Mouse (Mus musculus) hindbrain, embryonic 11.5 days (tissue): ENCODE measurements around the gene Cnp. TPM values are rescaled to one million over a fixed set of nuclear protein-coding genes. Genes with fewer than 3 reads are reported as not detected.
A peak's percentile ranks its signal among the peaks of the same experiment; 100 is the strongest.
"Not testable (repeated sequence)": the region's sequence is repeated elsewhere in the genome, so short reads cannot be mapped to it uniquely, and the experiment has no call there.

ENCODE experiments used
- ATAC-seq: fragments of 200-750 bp; cut with Nextera tagmentation; 2 replicates; pipeline ENCODE4 v1.8.0; 2017; ENCODE audit warnings: mild to moderate bottlenecking, moderate TSS enrichment, moderate library complexity; ENCODE audit not compliant: low FRiP score
- DNase-seq: peaks from one replicate; pipeline ENCODE4 v3.0.0-alpha.2; 2015; ENCODE audit warnings: low spot score
- H3K27ac ChIP-seq: fragments of 300-500 bp; sonication (generic); 2 replicates; pipeline ENCODE4 v1.5.1; 2014; ENCODE audit warnings: mild to moderate bottlenecking, low read depth, low read length
- H3K27me3 ChIP-seq: fragments of 300-500 bp; sonication (generic); 2 replicates; pipeline ENCODE4 v1.6.1; 2014; ENCODE audit warnings: mild to moderate bottlenecking, low read length, moderate library complexity, mixed read lengths; ENCODE audit not compliant: control insufficient read depth, insufficient read depth
- H3K36me3 ChIP-seq: fragments of 300-500 bp; sonication (generic); 2 replicates; pipeline ENCODE4 v1.6.1; 2014; ENCODE audit warnings: mild to moderate bottlenecking, low read length, moderate library complexity, mixed read lengths; ENCODE audit not compliant: control insufficient read depth, insufficient read depth
- H3K4me1 ChIP-seq: fragments of 300-500 bp; sonication (generic); replicated peaks from 2 replicates; pipeline ENCODE4 v1.6.1; 2014; ENCODE audit warnings: low read length, mixed read lengths; ENCODE audit not compliant: control insufficient read depth, insufficient read depth
- H3K4me2 ChIP-seq: fragments of 300-500 bp; sonication (generic); replicated peaks from 2 replicates; pipeline ENCODE4 v1.6.1; 2014; ENCODE audit warnings: mild to moderate bottlenecking, low read depth, low read length
- H3K4me3 ChIP-seq: fragments of 300-500 bp; sonication (generic); 2 replicates; pipeline ENCODE4 v1.5.1; 2014; ENCODE audit warnings: low read depth, low read length
- H3K9ac ChIP-seq: fragments of 300-500 bp; sonication (generic); 2 replicates; pipeline ENCODE4 v1.6.1; 2014; ENCODE audit warnings: low read depth, low read length
- H3K9me3 ChIP-seq: fragments of 300-500 bp; sonication (generic); 2 replicates; pipeline ENCODE4 v1.6.1; 2016; ENCODE audit warnings: low read length; ENCODE audit not compliant: control insufficient read depth
- WGBS: fragments of 180-500 bp; shearing (Covaris S2); extraction: QIAGEN DNeasy Blood & Tissue Kit; methylation state at CpG from one replicate; pipeline ENCODE4 v1.1.7; 2014; 5-methylcytosine and 5-hydroxymethylcytosine counted together
- polyA plus RNA-seq: library from polyadenylated mRNA; unstranded; fragments of >200 nt; fragmentation: Nextera tagmentation; extraction: Ambion mirVana; gene quantifications from 2 replicates; pipeline ENCODE4 v1.2.1, GENCODE M21; 2014

Cnp gene
- polyA plus RNA-seq, 1 experiment from 2014 or later: 17.8 TPM

DNA sequence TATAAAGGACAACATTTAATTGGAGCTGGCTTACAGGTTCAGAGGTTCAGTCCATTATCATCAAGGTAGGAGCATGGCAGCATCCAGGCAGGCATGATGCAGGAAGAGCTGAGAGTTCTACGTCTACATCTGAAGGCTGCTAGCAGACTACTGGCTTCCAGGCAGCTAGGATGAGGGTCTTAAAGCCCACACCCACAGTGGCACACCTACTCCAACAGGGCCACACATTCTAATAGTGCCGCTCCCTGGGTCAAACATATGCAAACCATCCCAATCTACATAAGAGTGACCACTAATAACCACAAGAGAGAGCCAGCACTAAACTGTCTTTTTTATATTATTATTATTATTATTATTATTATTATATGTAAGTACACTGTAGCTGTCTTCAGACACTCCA lies 40.3 kb upstream of the Cnp start:
- H3K4me2 ChIP-seq, H3K27me3 ChIP-seq, H3K9ac ChIP-seq, DNase-seq, H3K4me1 ChIP-seq, ATAC-seq, H3K27ac ChIP-seq, H3K36me3 ChIP-seq, H3K9me3 ChIP-seq, H3K4me3 ChIP-seq: not testable (repeated sequence)
- 87% methylated on average over 2 of the region's 2 CpGs for WGBS

- 88% methylated on average over 6 of the region's 6 CpGs for WGBS
- H3K4me1 ChIP-seq: not testable (repeated sequence)
Observed at GRCm38 (mm10) chr11:100534821-100535220, 39.9 kb upstream of the Cnp start.

GRCm38 (mm10) chr11:100535996-100536395 lies 38.7 kb upstream of the Cnp start:
- no peak for DNase-seq
- no peaks in the 10 kb centered on the region for H3K27me3 ChIP-seq
- no peaks in the 10 kb centered on the region for H3K9me3 ChIP-seq
- H3K9ac ChIP-seq: no peak overlapping the region
- ATAC-seq: no peak
- H3K4me2 ChIP-seq: no peak overlapping the region
- no peaks in the 10 kb centered on the region for H3K36me3 ChIP-seq
- no peaks in the 10 kb centered on the region for H3K4me1 ChIP-seq
- H3K27ac ChIP-seq: no peak overlapping the region
- WGBS: 84% methylated on average over 1 of the region's 1 CpGs
- no peak overlapping the region for H3K4me3 ChIP-seq

More at GRCm38 (mm10) chr11:100534821-100535220, 39.9 kb upstream of the Cnp start:
- H3K36me3 ChIP-seq, H3K27me3 ChIP-seq, H3K4me3 ChIP-seq, H3K27ac ChIP-seq, DNase-seq, H3K9ac ChIP-seq, H3K9me3 ChIP-seq, H3K4me2 ChIP-seq, ATAC-seq: not testable (repeated sequence)

DNA sequence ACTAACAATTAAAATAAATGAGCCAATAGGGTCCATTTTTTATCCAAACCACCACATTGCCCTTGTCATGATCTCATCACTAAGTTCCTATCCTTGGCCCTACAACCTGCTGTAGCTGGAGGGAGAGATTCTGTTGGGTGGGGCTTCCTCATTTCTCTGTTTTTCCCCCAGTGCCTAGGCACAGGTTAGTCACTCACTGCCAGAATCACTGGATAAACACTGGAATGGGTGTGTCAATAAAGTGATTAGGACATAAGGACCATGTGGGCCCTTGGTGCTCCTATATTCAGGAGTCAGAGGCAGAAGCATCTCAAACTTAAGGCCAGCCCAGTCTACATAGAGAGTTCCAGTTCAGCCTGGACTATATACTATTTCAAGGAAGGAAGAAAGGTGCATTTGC lies 38.2 kb upstream of the Cnp start:
- H3K4me2 ChIP-seq: no peak overlapping the region
- DNase-seq: no peak

GRCm38 (mm10) chr11:100540966-100541365 lies 33.7 kb upstream of the Cnp start:
- WGBS: 52% methylated on average over 6 of the region's 6 CpGs
- no peak overlapping the region for H3K27ac ChIP-seq
- no peak overlapping the region for H3K9ac ChIP-seq
- no peaks in the 10 kb centered on the region for H3K27me3 ChIP-seq
- H3K4me1 ChIP-seq: 0 out of 2 replicates have a peak, but pooled peaks cover under 1% of the 10 kb centered on the region
- no peak for DNase-seq
- no peaks in the 10 kb centered on the region for H3K9me3 ChIP-seq
- no peak overlapping the region for H3K4me3 ChIP-seq
- ATAC-seq: no peak
- no peak overlapping the region for H3K4me2 ChIP-seq
- H3K36me3 ChIP-seq: no peaks in the 10 kb centered on the region

More for the DNA sequence above, 38.2 kb upstream of the Cnp start:
- H3K9ac ChIP-seq: no peak overlapping the region
- no peak overlapping the region for H3K27ac ChIP-seq
- H3K4me1 ChIP-seq: no peaks in the 10 kb centered on the region
- H3K4me3 ChIP-seq: no peak overlapping the region
- H3K9me3 ChIP-seq: no peaks in the 10 kb centered on the region
- no peaks in the 10 kb centered on the region for H3K36me3 ChIP-seq
- no peaks in the 10 kb centered on the region for H3K27me3 ChIP-seq
- no peak for ATAC-seq

GRCm38 (mm10) chr11:100541577-100541976 lies 33.1 kb upstream of the Cnp start:
- WGBS: 96% methylated on average over 2 of the region's 2 CpGs
- no peak for DNase-seq
- ATAC-seq: no peak
- Histone ChIP-seq H3K36me3 (no peaks in the 10 kb centered on the region), H3K4me1 (0 out of 2 replicates have a peak, but pooled peaks cover 3% of the 10 kb centered on the region), H3K9me3 (no peaks in the 10 kb centered on the region), H3K27ac (no peak overlapping the region), H3K4me3 (no peak overlapping the region), H3K9ac (no peak overlapping the region), H3K4me2 (no peak overlapping the region), H3K27me3 (no peaks in the 10 kb centered on the region)

DNA sequence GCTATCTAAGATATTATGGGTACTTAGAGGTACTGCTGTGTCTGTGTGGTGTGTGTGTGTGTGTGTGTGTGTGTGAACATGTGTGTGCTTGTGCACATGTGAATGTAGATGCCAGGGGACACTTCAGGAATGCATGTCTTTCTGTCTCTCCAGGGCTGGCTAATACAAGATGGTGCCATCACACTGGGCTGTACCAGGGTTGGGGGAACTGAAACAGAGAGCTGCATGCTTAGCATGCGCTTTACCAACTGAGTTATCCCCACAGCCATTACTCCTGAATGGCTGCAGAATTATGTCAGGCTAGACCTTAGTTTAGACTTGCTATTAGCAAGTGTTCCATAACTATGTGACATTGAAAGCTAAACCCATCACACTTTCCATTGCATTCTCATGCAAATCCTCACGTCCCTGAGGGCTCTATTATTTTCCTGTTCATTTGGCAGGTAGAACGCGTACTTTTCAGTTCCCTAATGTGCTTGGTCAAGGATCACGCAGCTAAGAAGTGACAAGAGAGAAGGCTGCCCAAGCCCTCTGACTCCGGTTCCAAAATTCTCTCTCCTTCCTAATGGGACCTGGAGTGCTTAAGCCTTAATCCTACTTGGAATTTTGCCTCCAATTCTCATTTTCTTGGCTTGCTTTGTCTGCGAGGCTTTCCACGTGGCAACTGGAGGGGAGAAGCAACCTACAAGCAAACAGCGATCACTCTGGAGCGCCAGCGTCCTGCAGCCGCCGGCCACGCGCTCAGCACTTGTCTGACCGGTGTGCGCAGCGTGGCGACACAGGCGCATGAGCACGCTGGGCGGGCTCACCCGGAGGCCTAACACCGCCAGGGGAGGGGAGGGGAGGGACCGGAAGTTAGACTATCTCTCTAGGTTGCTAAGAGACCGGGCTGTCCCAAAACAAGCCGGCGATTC lies 29.6 kb upstream of the Cnp start, which contains the start of gene Ttc25:
Ttc25 (plus strand) TSS at position 776 of the 914 bp plus-strand sequence.
- Histone ChIP-seq H3K4me1 (0 out of 2 replicates have a peak, but pooled peaks cover 3% of the 10 kb centered on the region), H3K4me3 (peak within 1 kb of the TSS; percentile 35), H3K4me2 (peak within 1 kb of the TSS; percentile 69), H3K9ac (peak within 1 kb of the TSS; percentile 44), H3K36me3 (no peaks in the 10 kb centered on the region), H3K27me3 (no peaks in the 10 kb centered on the region), H3K27ac (no peak within 1 kb of the TSS), H3K9me3 (no peaks in the 10 kb centered on the region)
- 5% methylated on average over 27 of the region's 28 CpGs for WGBS
- DNase-seq (peak; percentile 90), ATAC-seq (peak; percentile 90)

DNA sequence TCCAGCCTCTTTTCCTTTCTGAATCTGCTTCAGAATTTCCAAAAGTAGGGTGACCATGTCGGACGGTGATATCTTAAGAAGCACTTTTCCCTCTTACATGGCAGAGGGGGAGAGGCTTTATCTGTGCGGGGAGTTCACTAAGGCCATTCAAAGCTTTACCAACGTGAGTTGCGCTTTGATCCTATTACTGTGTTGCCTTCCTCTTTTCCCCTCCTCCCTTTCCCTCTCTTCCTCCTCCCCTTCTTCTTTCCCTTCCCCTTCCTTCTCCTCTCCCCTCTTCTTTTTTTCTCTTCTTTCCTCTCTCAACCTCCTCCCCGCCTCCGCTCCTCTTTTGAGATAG lies 29.0 kb upstream of the Cnp start:
- no peak for DNase-seq
- H3K4me2 ChIP-seq: peak overlapping the region; percentile 69
- H3K27ac ChIP-seq: no peak overlapping the region
- ATAC-seq: peak; percentile 45
- H3K9me3 ChIP-seq: no peaks in the 10 kb centered on the region
- H3K36me3 ChIP-seq: no peaks in the 10 kb centered on the region
- H3K27me3 ChIP-seq: no peaks in the 10 kb centered on the region
- 30% methylated on average over 7 of the region's 7 CpGs for WGBS
- peak overlapping the region; percentile 44 for H3K9ac ChIP-seq
- H3K4me3 ChIP-seq: peak overlapping the region; percentile 35
- 0 out of 2 replicates have a peak, but pooled peaks cover 3% of the 10 kb centered on the region for H3K4me1 ChIP-seq

DNA sequence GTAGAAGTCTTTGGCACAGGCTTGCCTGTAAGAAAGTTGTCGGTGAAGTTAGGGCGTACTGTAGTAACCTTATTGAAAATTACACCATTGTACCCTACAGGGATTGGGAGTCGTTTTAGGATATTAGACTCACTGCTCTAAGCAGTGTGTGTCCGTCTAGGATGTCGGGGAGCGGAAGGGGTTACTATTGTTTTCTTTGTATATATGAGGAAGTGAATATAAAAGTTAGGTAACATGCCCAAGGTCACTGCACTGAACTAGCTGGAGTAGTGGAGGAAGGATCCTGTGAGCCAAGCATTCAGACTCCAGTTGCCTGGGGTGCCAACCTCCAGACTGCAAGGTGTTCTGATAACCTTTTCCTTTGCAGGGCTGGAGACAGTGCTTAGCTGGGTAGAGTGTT lies 27.7 kb upstream of the Cnp start:
- Histone ChIP-seq H3K4me3 (no peak overlapping the region), H3K4me2 (no peak overlapping the region), H3K27me3 (no peaks in the 10 kb centered on the region), H3K9me3 (no peaks in the 10 kb centered on the region), H3K4me1 (0 out of 2 replicates have a peak, but pooled peaks cover 3% of the 10 kb centered on the region), H3K9ac (no peak overlapping the region), H3K27ac (no peak overlapping the region), H3K36me3 (no peaks in the 10 kb centered on the region)
- ATAC-seq: no peak
- no peak for DNase-seq
- WGBS: 92% methylated on average over 6 of the region's 6 CpGs
